Mouse (Mus musculus) lung, postnatal 25 days (tissue): ENCODE data around the gene Vmn1r191.
"Not testable (repeated sequence)": the region's sequence is repeated elsewhere in the genome, so short reads cannot be mapped to it uniquely, and the experiment has no call there.

Experiments
- DNase-seq: peaks from one replicate; pipeline ENCODE4 v3.0.0; 2022; ENCODE audit warnings: low spot score

Gene Vmn1r191

DNA sequence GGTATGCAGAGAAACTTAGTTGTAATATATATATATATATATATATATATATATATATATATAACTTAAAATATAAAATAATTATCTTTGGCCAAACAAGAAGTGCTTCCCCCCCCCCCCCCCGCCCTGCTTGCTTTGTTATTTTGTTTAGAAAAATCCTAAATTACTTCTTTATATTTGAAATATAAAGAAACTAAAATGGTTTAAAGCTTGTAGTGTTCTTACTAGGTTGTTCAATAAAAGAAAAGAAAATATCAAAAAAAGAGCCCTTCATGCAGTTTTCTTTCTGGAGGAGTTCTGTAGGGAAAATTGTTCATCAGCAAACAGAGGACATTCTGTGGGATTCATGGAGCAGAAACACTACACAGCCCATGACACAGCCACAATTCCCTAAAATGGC is at the start of gene Vmn1r191:
Vmn1r191 (minus strand) TSS at position 101 of the 400 bp plus-strand sequence.
- no peak for DNase-seq

DNA sequence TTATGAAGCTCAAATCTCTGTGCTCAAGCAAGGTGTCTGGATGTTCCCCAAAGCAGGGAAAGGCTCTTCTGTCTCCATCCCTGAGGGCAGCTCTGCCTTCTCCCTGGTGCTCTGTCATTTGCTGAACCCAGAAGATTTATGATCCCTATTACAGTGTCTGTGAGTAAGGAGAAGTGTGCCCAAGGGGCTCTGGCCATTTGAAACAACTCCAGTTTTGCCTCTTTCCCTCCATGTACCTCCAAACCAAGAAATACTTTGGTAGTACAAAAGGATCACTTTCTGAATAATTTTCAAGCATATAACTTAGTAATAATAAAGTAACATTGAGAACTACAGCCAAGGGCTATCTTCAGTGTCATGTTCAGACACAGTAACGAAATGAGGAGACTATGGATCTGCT is 39.3 kb upstream of the Vmn1r191 start, which contains the start of gene Vmn1r193:
Vmn1r193 (minus strand) TSS at position 101 of the 400 bp plus-strand sequence.
- not testable (repeated sequence) for DNase-seq

DNA sequence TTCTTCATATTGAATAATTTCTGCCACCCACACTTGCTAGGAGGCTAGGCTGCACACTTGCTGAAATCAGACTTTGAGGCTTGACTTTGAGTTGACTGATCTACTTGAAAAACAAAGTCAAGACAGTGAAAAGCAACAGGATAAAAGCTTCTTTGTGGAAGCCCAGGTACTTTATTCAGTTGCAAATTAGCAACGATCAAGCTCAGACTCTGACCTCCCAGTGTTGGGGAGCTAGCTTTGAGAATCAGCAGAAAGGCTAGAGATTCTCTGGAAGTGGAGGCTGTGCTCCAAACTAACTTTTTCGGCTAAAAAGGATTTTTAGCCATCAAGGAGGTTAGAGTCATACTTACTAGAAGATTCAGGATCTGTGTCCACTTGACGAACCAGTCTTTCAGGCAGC is 9.0 kb upstream of the Vmn1r191 start:
- DNase-seq: not testable (repeated sequence)

DNA sequence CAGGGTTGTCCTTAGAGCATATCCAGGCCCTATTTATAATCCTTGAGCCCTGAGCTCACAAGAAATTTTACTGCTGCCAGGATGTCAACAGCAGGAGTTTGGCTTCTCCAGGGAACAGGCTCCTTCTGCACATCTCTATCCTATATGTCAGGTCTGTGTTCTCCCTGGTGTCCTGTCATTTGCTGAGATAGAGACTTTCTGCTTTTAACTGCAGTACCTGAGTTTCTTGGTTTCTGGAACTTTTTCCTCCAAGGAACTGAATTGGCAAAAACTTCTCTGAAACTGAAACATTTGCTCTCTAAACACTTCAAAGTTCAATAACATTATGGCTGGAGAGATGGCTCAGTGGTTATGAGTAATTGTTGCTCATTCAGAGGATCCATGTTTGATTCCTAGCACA is 7.3 kb upstream of the Vmn1r191 start, which contains the start of gene Vmn1r192:
Vmn1r192 (minus strand) TSS at position 101 of the 400 bp plus-strand sequence.
- DNase-seq: no peak

DNA sequence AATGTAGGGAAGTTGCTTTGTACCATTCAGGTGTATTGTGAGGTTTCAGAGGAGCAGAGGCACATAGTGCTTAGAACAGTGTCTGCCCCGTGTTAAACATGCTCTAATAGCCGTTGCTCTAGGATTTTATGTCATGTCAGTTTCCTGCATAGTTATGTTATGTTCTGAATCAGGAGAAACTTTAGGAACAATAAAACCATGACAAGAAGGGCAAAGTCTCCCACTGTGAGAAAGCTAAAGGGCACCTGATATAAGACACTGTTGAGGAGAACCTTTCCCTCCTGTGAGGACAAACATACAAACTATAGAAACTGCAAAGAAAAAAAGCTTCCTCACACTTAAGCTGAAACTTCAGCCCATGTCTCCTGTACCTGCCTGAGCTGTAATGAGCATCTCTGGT is 6.6 kb upstream of the Vmn1r191 start:
- DNase-seq: no peak

GRCm38 (mm10) chr13:22189313-22189712 is 5.5 kb upstream of the Vmn1r191 start:
- no peak for DNase-seq

- DNase-seq: no peak
These were observed 15.4 kb downstream of the Vmn1r191 start for GRCm38 (mm10) chr13:22168416-22168815.

- not testable (repeated sequence) for DNase-seq
These were observed 47.1 kb downstream of the Vmn1r191 start for GRCm38 (mm10) chr13:22136495-22137293.
